ENCODE assay signal across 23 mouse cellular contexts in the genomic region with DNA sequence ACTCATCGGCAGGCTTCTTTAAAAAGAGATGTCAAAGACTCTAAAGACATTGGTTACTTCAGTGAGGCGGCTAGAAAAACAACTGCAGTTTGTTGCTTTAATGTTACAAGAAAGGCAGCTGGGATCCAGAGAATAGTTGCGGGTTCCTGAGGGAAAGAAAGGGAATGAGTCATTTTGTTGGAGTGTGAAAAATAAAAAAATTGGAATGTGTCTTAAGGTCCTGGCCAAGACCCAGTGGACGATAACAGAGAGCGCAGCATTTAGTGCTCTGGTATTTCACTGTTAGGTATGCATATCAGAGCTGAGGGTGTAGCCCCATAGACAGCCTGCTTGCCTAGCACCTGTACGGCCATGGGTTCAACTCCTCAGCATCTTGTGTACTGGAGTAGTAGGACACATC. TPM values are rescaled to one million over a fixed set of nuclear protein-coding genes. Genes with fewer than 3 reads are reported as not detected.
DNase-seq lines count a peak whose midpoint lies in the region; ATAC-seq and TF ChIP-seq lines count a peak whose summit lies in the region.
"Had no signal": no experiment of that assay in that cellular context is flagged by ENCODE, and none has a peak within 500 bp of the region (broad histone marks: within the 10 kb centered on the region; RNA-seq: fewer than 3 reads in every experiment).

No protein-coding gene starts in this region.

- intact Hi-C loops in heart, adult 2 months (cut with DNase I): no loop called here

- 63% methylated on average over 6 of the region's 6 CpGs for whole genome bisulfite sequencing in heart, adult 2 months
- WGBS in heart, embryonic 12.5 days: 71% methylated on average over 6 of the region's 6 CpGs
- WGBS in limb, embryonic 14.5 days: 63% methylated on average over 6 of the region's 6 CpGs
- WGBS in liver, postnatal 0 days (ENCODE audit: insufficient replicate concordance): 86% methylated on average over 6 of the region's 6 CpGs

- peak; percentile 29 to 35 for DNase-seq in heart, adult 2 months
- peak; percentile 46 for DNase-seq in Muller cell, postnatal 12 days (ENCODE audit: inconsistent ontology term)
- peak; percentile 53 for DNase-seq in fibroblast of lung, adult 2 months (ENCODE audit: low read depth)
- no peak for DNase-seq in limb, embryonic 14.5 days (ENCODE audit: low spot score)
- DNase-seq in liver, postnatal 0 days: no peak
- no peak for DNase-seq in thymus, postnatal 10 days (ENCODE audit: low spot score in 2 of 2)
- DNase-seq: cerebellum, adult 11-12 months; layer of hippocampus, adult 9-11 months; lung, adult 18-20 months; spleen, adult 18-20 months; thymus, adult 18-20 months had no signal

- H3K9me3 ChIP-seq in heart, embryonic 12.5 days (replicated peaks): no peaks in the 10 kb centered on the region; the same call in 1 of the 2 replicates
- H3K9me3 ChIP-seq in limb, embryonic 14.5 days (ENCODE audit: control insufficient read depth, low read length): no peaks in the 10 kb centered on the region
- H3K9me3 ChIP-seq in liver, postnatal 0 days (ENCODE audit: low read length): no peaks in the 10 kb centered on the region
- H3K9me3 ChIP-seq: kidney, embryonic 15.5 days; neural tube, embryonic 15.5 days had no signal

- TF ChIP-seq CTCF in heart, adult 2 months (IDR thresholded peaks at IDR 0.05): no peak
- no peak for TF ChIP-seq CTCF in liver, postnatal 0 days (IDR thresholded peaks at IDR 0.05; ENCODE audit: low read depth)

- no peaks in the 10 kb centered on the region; the same call in none of the 2 replicates for H3K4me1 ChIP-seq in heart, adult 2 months (ENCODE audit: control insufficient read depth, insufficient read depth, low read length)
- 0 out of 2 replicates have a peak, but pooled peaks cover 5% of the 10 kb centered on the region for H3K4me1 ChIP-seq in heart, embryonic 12.5 days (replicated peaks)
- peaks cover 24% of the 10 kb centered on the region for H3K4me1 ChIP-seq in limb, embryonic 14.5 days (ENCODE audit: control insufficient read depth, insufficient read depth, low read length)
- H3K4me1 ChIP-seq in liver, postnatal 0 days (ENCODE audit: insufficient read depth): no peaks in the 10 kb centered on the region
- H3K4me1 ChIP-seq: neural tube, embryonic 15.5 days had no signal

- H3K9ac ChIP-seq in heart, adult 2 months (ENCODE audit: low read depth, low read length): 0 out of 2 replicates have a peak overlapping the region, but pooled peaks have one; percentile 25
- no peak overlapping the region for H3K9ac ChIP-seq in heart, embryonic 12.5 days
- H3K9ac ChIP-seq in limb, embryonic 14.5 days (ENCODE audit: low read depth, low read length, severe bottlenecking): no peak overlapping the region
- H3K9ac ChIP-seq in liver, postnatal 0 days (replicated peaks): no peak overlapping the region
- H3K9ac ChIP-seq: kidney, embryonic 15.5 days; neural tube, embryonic 15.5 days had no signal

- no peak overlapping the region for H3K4me3 ChIP-seq in heart, adult 2 months
- no peak overlapping the region for H3K4me3 ChIP-seq in heart, embryonic 12.5 days
- H3K4me3 ChIP-seq in limb, embryonic 14.5 days (replicated peaks; ENCODE audit: low read length): no peak overlapping the region
- no peak overlapping the region for H3K4me3 ChIP-seq in liver, postnatal 0 days (ENCODE audit: low read depth, low read length)
- H3K4me3 ChIP-seq: kidney, embryonic 15.5 days; neural tube, embryonic 15.5 days had no signal

- no peak for ATAC-seq in heart, embryonic 12.5 days (ENCODE audit: insufficient number of reproducible peaks, low FRiP score)
- ATAC-seq in limb, embryonic 14.5 days (ENCODE audit: low FRiP score, low read depth): no peak
- no peak for ATAC-seq in activated CD4-positive, CD25-positive, alpha-beta regulatory T cell, adult 4 months
- no peak for ATAC-seq in liver, postnatal 0 days
- ATAC-seq: CD4-positive, CD25-positive, alpha-beta regulatory T cell, adult 4 months; inflammation-experienced regulatory T-cells, adult 6 months had no signal

- no peak for TF ChIP-seq POLR2A in heart, adult 2 months (IDR thresholded peaks at IDR 0.05; ENCODE audit: insufficient read depth, low read depth, low read length)
- TF ChIP-seq POLR2A in limb, embryonic 14.5 days (IDR thresholded peaks at IDR 0.05; ENCODE audit: borderline replicate concordance, extremely low read depth, insufficient read depth, insufficient read length): no peak

- H3K79me2 ChIP-seq in heart, adult 2 months (replicated peaks; ENCODE audit: control insufficient read depth, insufficient read depth, low read length): no peaks in the 10 kb centered on the region

- peak overlapping the region; percentile 36; the same call in 1 of the 2 replicates for H3K27ac ChIP-seq in heart, adult 2 months
- H3K27ac ChIP-seq in heart, embryonic 12.5 days (ENCODE audit: poor library complexity, severe bottlenecking): no peak overlapping the region
- 0 out of 2 replicates have a peak overlapping the region, but pooled peaks have one; percentile 76 for H3K27ac ChIP-seq in limb, embryonic 14.5 days (replicated peaks; ENCODE audit: low read depth, low read length)
- no peak overlapping the region for H3K27ac ChIP-seq in liver, postnatal 0 days (ENCODE audit: low read depth)
- H3K27ac ChIP-seq: neural tube, embryonic 15.5 days had no signal

- H3K4me2 ChIP-seq in heart, embryonic 12.5 days: no peak overlapping the region
- H3K4me2 ChIP-seq in limb, embryonic 14.5 days (replicated peaks; ENCODE audit: low read depth, low read length, severe bottlenecking): no peak overlapping the region
- no peak overlapping the region for H3K4me2 ChIP-seq in liver, postnatal 0 days (ENCODE audit: low read depth, low read length)
- H3K4me2 ChIP-seq: neural tube, embryonic 15.5 days had no signal

- H3K27me3 ChIP-seq in heart, adult 2 months (ENCODE audit: control insufficient read depth, insufficient read depth, low read length): no peaks in the 10 kb centered on the region
- no peaks in the 10 kb centered on the region for H3K27me3 ChIP-seq in heart, embryonic 12.5 days (replicated peaks)
- no peaks in the 10 kb centered on the region for H3K27me3 ChIP-seq in limb, embryonic 14.5 days (ENCODE audit: control insufficient read depth, insufficient read depth, low read length)
- no peaks in the 10 kb centered on the region for H3K27me3 ChIP-seq in liver, postnatal 0 days (ENCODE audit: insufficient read depth, low read length)
- H3K27me3 ChIP-seq: kidney, embryonic 15.5 days; neural tube, embryonic 15.5 days had no signal

- H3K36me3 ChIP-seq in heart, adult 2 months (ENCODE audit: control insufficient read depth, insufficient read depth, low read length): no peaks in the 10 kb centered on the region
- H3K36me3 ChIP-seq in heart, embryonic 12.5 days: no peaks in the 10 kb centered on the region
- no peaks in the 10 kb centered on the region for H3K36me3 ChIP-seq in limb, embryonic 14.5 days (ENCODE audit: control insufficient read depth, insufficient read depth, low read length)
- no peaks in the 10 kb centered on the region for H3K36me3 ChIP-seq in liver, postnatal 0 days (replicated peaks; ENCODE audit: insufficient read depth, low read length)
- H3K36me3 ChIP-seq: kidney, embryonic 15.5 days; neural tube, embryonic 15.5 days had no signal

- no peak for TF ChIP-seq EP300 in heart, adult 2 months (IDR thresholded peaks at IDR 0.05; ENCODE audit: insufficient read depth, low read depth, low read length)
- no peak for TF ChIP-seq EP300 in liver, postnatal 0 days (IDR thresholded peaks at IDR 0.05; ENCODE audit: low read depth)

RNA-seq across cellular contexts. Expression of a gene that starts 22.1 kb away (rescaled TPM):
- total RNA-seq in heart, adult 2 months (2021): 10 to 100 TPM; 20.0 to 21.6 TPM
- 10.4 and 17.9 TPM in 2 replicates for polyA plus RNA-seq in heart, adult 2 months (2012; rRNA removed)
- polyA plus RNA-seq in heart, embryonic 12.5 days (2016; fragmentation: Nextera tagmentation; extraction: Ambion mirVana): 27.5 and 27.8 TPM in 2 replicates
- 34.5 and 37.1 TPM in 2 replicates for polyA plus RNA-seq in limb, embryonic 14.5 days (2012; rRNA removed)
- 54.2 and 56.7 TPM in 2 replicates for polyA plus RNA-seq in limb, embryonic 14.5 days (2014; fragmentation: Nextera tagmentation; extraction: Ambion mirVana)
- 10 to 100 TPM; 23.2 to 30.5 TPM for polyA plus RNA-seq in activated CD4-positive, CD25-positive, alpha-beta regulatory T cell, adult 4 months (2017; shearing (Covaris generic))
- 11.8 and 13.5 TPM in 2 replicates for polyA plus RNA-seq in liver, postnatal 0 days (2015; fragmentation: Nextera tagmentation; extraction: Ambion mirVana)

RNA-seq across cellular contexts. Expression of a gene that starts 22.7 kb away (rescaled TPM):
- not detected for total RNA-seq in heart, adult 2 months (2021)
- not detected in 2 replicates for polyA plus RNA-seq in heart, adult 2 months (2012; rRNA removed)
- not detected in 2 replicates for polyA plus RNA-seq in heart, embryonic 12.5 days (2016; fragmentation: Nextera tagmentation; extraction: Ambion mirVana)
- not detected in 2 replicates for polyA plus RNA-seq in limb, embryonic 14.5 days (2012; rRNA removed)
- not detected in 2 replicates for polyA plus RNA-seq in limb, embryonic 14.5 days (2014; fragmentation: Nextera tagmentation; extraction: Ambion mirVana)
- not detected for polyA plus RNA-seq in activated CD4-positive, CD25-positive, alpha-beta regulatory T cell, adult 4 months (2017; shearing (Covaris generic))
- polyA plus RNA-seq in liver, postnatal 0 days (2015; fragmentation: Nextera tagmentation; extraction: Ambion mirVana): not detected in 2 replicates
- total RNA-seq: adrenal gland, adult 18-20 months; left cerebral cortex, postnatal 25 days; megakaryocyte, adult 5-6 weeks; midbrain, postnatal 0 days had no signal
- polyA plus RNA-seq: CD4-positive, CD25-positive, alpha-beta regulatory T cell, adult 4 months; cortical plate, adult 2 months; heart, embryonic 16.5 days; inflammation-experienced regulatory T-cells, adult 6 months; kidney, embryonic 15.5 days; midbrain, postnatal 0 days; neural tube, embryonic 15.5 days had no signal

Comparison
In these comparisons a context has a peak if more than half of its experiments do, and no peak if none do; other contexts are left out.
1. H3K27ac ChIP-seq: peak in heart, adult 2 months (single experiment) and limb, embryonic 14.5 days (single experiment); none in heart, embryonic 12.5 days (single experiment) and liver, postnatal 0 days (single experiment).
2. DNase-seq: peak in heart, adult 2 months (2 of 2), Muller cell, postnatal 12 days (single experiment) and fibroblast of lung, adult 2 months (single experiment); none in limb, embryonic 14.5 days (single experiment), liver, postnatal 0 days (single experiment) and thymus, postnatal 10 days (0 of 2).